Mouse (Mus musculus): ENCODE data around the gene Hdgfl2.

GRCm38 (mm10) chr17:56139355-56139754 lies 59.9 kb downstream of the Hdgfl2 start:
- TF ChIP-seq E2F4 (IDR thresholded peaks at IDR 0.05; ENCODE audit: insufficient replicate concordance, low read depth, low read length): no peak
- TF ChIP-seq POLR2A (IDR thresholded peaks at IDR 0.05; ENCODE audit: low read depth, low read length): no peak
- TF ChIP-seq CTCF (conservative IDR thresholded peaks at IDR 0.05 in 1 of 2, IDR thresholded peaks at IDR 0.05 in 1 of 2; ENCODE audit: low read depth in 2 of 2, low read length in 2 of 2): no peak
- TF ChIP-seq EP300 (IDR thresholded peaks at IDR 0.05; ENCODE audit: low read length): no peak
